Mouse (Mus musculus) c-Kit-positive CD71-negative TER-119-negative erythroid progenitor cells, embryonic 14.5 days (primary cell): Measurements from ENCODE around the gene Myt1l.

Experiments
- DNase-seq: peaks from one replicate; pipeline ENCODE4 v3.0.0-alpha.2; 2013; ENCODE audit warnings: low read depth

Gene Myt1l

DNA sequence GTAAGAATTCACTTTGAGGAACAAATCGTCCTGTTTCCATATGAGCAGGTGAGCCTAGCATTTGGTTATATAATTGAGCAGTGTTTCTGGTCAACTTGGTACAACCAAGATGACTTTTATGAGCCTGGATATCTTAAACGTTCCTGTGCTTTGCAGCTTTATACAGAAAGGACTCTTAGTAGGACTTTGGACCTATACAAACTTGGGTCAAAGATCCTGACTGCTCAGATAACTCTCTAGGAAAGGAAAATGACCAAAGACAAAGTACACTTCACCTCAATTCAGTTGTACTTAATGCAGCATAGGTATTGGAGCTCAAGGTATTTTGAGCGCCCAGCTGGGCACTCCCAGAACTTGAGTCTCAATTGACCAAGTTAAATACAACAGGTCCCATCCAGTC, 388.0 kb downstream of the Myt1l start:
- DNase-seq, result no peak

DNA sequence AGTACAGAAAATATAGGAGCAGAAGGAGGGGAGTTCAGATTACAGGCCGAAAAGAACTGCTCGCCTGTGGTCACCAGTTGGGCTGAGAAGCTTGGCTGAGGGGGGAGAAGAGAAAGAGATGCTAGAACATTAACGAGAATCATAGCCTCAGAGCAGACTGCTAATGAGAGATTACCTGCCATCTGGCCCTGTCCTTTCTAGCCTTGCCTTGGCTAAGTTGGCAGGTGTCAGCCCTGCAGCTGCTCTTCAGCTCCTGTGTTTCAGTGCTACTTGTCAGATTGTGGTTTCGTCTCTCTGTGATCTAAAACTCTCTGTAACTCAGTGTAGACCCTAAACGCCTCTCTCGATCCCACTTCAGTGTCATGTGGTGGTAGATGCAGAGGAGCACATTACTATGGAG, 388.6 kb downstream of the Myt1l start:
- no peak for DNase-seq

DNA sequence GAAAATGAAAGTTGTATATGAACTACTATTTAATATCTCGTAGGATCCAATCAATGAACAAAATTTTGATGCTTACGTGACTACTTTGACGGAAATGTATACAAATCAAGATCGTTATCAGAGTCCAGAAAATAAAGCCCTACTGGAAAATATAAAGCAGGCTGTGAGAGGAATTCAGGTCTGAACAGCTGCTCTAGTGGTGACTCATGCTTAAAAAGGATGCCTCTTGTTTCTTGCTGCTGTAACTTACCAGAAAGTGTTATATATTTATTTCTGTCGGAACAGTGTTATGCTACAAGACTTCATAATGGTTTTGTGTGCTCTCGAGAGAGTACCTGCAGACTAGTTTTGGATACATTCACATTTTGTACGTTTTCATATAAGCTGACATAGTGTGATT, 392.1 kb downstream of the Myt1l start:
- no peak for DNase-seq

DNA sequence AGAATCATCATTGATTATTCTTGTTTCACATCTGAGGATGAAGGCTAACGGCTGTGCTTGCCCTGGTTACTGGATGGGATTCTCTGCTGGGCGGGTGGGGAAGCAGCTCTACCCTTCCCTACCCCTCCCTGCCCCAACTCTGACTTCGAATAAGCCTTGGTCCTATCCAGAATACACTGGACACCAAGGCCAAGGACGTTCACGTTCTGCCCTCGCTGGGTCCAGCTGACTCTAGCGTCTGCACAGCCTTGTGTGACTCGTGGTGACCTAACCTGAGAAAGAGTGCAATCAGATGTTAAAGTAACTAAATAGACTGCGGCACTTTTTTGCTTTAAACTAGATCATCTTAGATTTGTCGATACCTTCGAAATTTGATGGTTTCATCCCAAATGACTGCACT, 393.3 kb downstream of the Myt1l start:
- DNase-seq, result no peak

DNA sequence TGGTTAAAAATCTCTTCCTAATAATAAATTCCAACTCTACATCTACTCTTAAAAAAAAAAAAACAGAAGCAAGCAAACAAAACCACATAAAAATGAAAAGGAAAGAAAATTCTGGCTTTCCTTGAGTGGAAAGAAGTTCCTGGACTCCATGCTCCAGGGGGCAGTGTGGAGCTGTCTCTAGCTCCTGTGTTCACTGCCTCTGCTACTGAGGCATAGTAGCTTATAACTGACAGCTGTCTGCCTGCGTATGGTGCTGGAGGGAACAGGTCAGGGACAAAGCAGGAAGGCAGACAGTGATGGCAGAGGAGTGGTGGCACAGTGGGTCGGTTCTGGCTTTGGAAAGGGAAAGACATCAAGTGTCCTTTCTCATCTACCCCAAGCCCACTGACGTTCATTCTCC, 398.7 kb downstream of the Myt1l start:
- DNase-seq, result peak; percentile 14

DNA sequence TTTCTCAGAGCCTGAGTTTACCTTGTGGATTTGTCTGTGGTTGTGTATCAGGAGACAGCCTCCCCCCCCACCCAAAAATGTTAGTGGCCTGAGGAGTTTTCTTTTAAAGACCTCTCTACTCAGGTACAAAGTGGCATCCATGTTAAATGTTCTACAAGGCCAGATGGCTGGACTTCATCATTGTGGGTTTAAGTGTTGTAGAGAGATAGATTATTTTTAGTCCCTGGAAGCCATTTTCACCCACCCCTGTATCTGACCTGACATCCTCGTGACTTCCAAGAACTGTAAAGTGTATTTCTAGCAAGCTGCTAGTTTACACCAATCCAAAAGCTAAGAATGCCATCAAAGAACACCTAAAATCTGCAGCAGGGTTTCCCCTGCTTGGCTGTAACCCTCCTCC, 402.4 kb downstream of the Myt1l start:
- DNase-seq, result no peak

DNA sequence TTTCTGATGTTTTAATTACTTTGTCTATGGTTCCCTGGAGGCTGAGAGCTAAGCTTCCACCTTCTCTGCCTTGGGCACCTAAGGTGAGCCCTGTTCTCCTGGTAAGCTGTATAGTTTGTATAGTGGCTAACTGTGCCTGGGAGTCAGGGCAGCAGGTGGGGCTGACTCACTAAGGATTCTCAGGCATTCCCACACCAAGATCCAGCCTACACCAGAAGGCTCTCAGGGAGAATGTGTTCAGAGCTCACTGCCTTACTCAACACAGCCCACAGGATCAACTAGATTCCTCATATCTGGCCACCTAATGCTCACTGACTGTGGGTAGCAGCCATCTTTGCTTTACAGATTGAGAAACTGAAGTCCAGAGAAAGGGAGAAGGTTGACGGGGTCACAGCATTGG, 404.8 kb downstream of the Myt1l start:
- no peak for DNase-seq

DNA sequence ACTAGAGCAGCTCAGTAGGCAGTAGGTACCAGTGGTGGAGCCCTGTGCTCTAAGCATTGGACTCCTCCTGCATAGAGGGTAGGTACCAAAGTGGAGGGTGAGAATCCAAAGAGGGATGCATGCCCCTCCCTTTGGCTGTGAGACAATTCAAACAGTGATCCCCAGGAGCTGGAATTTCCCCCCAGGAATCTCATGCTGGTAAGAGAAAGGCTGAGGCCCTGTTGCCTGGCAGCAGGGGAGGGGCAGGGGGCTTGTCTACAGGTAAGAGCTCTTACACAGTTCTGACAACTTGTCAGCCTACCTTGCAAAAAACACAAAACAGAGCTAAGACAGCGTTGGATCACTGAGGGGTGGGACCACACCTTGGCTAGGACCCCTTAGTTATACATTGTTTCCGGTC, 405.3 kb downstream of the Myt1l start:
- DNase-seq, result no peak

DNA sequence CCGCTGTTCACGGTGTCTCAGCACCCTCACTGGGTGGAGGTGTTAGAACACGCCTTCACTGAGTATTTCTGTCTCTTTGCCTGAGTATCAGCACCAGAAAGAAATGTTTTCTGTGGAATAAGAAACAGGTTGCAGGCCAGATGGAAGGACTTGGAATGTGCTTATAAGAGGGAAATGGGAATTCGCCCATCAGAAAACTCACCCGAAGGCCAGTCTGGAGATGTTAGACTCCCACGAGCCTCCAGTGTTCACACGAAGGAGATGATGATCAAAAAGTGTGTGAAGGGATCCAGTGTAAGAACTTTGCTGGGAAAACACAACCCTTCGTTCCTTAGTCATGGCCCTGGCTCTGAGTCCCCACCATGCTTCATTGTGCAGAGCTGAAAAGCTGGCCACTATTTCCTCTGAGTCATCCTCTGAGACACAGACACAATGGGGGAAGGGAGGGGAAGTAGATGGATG, 406.0 kb downstream of the Myt1l start:
- DNase-seq, result no peak

DNA sequence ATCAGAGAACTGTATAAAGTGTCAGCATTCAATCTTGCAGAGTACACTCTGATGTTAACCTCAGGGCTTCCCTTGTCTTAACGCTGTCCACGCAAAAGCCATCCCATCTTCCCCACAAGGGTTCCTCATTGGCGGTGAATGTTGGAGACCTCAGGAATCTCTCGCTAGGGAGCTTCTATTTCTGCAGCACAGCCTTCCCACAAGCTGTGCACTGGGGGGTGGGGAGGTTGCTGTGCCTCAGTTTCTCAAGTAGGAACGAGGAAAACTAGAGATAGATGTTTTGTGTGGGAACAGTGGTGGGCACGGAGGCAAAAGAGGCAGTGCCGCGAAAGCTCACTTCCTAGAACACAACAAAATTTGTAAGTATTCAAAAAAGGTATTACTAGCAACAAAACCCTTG, 409.1 kb downstream of the Myt1l start, which contains the start of gene Pxdn:
Pxdn (plus strand) TSS at position 301 of the 400 bp plus-strand sequence.
- DNase-seq, result no peak

DNA sequence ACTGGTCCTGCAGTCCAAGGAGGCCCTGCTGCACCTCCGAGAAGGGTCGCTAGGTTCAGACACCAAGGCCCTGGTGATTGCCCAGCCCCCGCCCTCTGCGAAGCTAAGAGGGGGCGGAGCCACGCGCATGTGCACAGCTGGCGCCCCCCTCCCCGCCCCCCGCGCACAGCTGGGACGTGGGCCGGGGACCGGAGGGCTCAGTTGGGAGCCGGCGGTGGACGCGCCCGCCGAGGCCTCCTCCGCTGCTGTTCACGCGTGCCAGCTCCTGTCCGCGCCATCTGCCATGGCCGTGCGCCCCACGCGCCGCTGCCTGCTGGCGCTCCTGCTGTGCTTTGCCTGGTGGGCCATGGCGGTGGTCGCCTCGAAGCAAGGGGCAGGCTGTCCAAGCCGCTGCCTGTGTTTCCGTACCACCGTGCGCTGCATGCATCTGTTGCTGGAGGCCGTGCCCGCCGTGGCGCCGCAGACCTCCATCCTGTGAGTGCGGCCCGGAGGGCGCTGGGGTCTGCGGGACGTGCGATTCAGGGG, 409.7 kb downstream of the Myt1l start:
- DNase-seq, result no peak

DNA sequence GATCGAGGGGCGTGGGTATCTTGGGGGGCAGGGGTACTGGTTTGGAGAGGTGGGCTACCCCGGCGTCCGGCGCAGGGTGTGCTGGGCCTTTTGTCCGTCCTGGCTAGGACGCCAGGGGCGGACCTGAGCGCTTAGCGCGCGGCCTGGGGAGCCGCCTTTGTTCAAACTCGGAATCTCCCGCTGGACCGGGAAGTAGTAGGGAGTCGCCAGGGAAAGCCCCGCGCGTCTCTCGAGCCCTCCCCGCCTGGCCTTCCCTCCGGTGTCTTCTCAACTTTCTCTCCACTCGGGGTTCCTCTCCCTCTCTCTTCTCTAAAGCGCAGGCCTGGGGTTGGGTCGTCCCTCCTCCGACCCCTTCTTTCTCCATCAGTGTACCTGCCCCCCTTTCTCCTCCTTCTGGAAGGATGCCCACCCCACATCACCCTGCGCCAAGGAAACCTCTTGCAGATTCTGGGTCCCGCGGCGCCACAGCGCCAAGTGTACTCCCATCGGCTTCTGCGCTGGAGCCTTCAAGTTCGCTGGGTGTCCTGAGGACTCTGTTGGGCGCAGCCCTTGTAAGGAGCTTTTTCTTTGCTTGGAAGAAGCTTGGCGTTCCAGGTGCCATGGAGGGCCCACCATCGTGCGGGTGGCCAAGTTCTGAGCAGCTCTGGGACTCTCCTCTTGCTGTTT, 410.3 kb downstream of the Myt1l start:
- no peak for DNase-seq

DNA sequence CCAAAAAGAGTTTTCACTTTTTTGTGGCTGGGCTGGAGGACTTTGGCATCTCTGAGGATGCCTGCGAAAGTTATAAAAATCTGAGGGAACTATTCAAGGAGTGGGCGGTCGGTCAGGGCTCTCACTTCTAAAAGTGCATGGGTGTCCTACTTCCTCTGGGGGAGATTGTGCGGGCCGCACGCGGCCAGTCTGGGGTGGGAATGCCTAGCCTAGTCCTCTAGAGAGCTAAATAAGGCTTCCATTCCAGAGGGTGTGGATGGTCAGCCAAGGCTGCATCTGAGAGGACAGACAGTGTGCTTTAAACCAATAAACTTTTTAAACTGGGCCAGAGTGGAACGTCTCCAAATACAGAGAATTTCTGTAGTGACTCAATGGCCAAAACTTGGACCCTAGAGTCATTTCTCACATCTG, 411.1 kb downstream of the Myt1l start:
- DNase-seq, result no peak

DNA sequence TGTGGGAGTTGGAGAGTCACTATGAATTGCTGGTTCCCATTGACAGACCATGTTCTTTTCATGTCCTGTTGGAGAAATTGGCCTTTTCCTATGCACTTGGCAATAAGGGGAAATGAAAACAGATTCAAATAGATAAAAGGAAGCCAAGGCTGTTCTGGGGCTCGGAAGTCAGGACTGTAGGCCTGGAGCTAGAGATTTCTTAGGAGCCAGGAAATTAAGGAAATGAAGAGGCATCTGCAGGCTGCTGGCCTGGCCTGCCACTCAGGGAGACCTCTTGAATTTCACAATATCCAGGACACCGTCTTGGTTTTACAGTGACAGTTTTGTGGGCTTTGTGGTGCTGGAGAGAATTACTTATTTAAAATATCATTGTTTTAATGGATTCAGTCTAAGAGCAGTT, 414.3 kb downstream of the Myt1l start:
- DNase-seq, result no peak

DNA sequence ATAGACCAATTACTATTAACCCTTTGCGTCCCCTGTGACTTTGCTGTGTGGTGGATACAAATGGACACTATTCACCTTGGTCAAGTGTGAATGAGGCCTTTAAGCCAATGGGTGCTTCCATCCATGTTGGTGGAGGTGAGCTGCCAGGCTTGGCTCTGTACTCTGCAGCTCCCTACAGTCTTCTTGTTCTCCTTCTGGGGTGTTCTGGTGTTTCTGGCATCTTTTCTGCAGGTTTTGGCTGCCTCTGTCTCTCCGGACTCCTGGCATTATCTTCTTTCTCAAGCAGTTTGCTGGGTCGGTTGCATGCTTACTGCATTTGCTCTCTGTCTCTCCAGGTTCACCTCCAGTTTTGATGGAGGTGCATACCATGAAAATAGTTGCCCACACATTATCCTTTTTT, 416.5 kb downstream of the Myt1l start:
- no peak for DNase-seq

DNA sequence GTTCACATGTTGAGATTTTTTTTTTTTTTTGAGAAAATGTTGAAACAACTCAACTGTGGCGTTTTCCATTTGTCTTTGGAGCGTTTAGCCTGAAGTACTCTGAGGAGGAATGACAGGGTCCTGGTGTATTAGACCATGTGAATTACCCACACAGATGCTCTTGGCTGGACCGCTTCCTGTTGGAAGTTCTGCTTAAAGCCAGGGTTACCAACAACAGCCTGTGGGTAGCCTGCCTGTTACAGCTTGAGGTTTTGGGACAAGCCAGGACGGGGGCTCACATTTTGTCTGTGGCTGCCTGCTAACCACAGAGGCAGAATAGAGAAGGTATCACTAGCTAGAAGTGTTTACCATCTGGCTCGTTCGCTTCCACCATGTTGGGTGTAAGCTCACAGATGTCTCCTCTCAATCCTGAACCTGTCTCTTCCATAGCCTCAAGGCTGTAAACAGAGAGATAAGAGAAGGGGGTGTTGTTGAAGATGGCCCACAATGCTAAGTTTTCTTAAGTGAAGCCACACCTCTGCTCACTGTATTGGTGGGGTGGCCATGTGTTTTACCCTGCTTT, 417.1 kb downstream of the Myt1l start:
- no peak for DNase-seq

DNA sequence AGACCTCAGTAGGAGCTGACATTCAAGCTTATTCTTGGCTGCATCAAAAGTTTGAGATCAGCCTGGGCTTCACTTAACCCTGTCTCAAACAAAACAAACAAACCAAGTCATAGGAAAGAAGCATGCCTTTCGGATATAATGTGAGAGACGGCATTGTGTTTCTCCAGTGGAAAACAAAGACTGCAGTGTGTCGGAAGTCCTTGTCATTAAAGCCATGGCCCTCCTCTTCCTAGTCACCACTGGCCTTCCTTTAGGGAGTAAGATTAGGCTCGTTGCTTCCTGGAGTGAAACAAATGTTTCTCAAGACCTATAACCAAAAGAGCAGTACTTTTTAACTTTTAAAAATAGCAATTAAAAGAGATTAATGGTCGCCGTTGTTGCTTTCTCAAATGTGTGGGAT, 422.9 kb downstream of the Myt1l start:
- DNase-seq, result no peak

DNA sequence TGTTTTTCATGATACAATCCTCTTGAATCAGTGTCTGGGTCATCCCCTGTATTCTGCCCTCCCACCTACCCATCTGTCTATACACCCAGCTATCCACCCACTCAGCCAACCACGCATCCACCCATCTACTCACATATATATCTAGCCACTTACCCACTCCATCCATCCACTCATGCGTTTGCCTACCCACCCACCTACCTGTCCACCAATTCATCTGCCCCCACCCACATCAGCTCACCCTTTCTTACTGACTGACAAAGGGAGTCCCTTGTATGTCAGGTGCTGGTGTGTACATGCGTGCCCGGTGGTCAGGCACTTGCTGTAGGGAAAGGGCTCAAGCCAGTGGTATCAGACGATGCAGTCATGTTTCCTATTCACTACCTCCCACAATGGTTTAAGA, 423.3 kb downstream of the Myt1l start:
- DNase-seq, result no peak

DNA sequence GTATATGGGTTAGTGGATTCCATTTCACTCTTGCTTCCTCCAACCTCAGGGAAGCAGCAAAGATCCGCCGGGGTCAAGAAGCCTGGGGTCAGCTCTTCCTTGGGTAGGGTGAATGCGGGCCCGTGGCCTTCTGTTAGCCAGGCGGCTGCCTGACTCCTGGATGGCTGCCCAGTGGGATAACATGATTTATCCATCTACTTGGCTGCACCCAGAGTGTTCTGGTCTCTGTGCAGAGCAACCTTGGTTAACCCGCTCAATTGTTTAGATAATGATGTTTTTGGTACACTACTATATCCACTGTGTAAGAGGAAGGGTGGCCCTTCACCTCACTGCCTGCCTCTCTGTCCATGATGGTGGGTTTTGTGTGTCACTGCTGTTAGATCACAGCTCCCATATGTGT, 423.9 kb downstream of the Myt1l start:
- no peak for DNase-seq

DNA sequence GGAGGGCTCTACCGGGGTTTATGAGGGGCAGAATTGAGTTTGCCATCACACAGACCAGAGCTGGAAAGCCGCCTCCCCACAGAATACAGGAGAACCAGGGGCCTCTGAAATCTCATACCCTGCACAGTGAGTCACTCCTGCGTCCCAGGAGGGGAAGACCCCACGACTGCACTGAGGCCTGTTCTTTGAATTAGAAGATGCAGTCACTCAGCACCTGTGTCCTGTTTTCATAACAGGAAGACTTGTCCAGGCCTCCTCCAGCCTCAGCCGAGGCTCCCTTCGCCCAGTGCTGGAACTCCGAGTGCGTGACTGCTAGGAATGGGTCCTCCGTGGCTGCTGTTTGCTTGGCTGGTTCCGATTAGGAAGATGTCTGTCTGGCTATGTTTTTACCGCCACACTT, 425.8 kb downstream of the Myt1l start:
- no peak for DNase-seq

DNA sequence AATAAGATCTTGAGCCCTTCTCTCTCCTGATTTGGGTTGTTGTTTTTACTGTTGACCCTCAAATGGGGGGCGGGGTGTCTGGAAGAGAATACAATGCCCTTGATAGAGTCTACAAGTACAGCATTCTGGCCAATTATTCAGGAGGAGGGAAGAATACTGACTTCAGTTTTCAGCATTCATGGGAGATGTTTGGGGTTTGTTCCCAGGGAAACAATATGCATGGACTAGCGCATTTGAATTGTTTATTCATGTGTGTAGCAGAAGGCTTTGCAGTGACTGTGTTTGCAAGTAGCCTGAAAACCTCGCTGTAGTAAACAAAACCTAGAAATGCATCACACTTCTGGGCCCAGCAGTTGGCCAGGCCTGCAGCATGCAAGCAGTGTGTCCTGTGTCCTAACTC, 426.3 kb downstream of the Myt1l start:
- DNase-seq, result no peak

DNA sequence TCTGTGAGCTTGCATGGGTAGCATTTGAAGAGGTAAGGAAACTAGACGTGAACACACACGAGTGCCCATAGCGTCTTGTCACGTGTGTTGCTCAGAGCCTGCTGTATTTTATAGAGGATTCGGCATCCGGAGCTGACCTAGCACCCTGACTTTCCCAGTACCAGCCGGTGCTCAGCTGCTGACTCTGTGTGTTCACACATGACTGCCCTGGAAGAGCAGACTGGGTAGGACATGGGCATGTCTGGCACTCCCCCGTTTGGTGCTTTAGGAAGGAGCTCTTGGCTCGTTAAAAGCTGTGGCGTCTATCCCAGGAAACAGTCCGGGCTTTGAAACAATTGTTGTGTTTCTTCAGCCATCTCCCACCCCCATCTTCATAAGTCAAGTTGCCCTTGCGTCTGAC, 428.8 kb downstream of the Myt1l start:
- no peak for DNase-seq

DNA sequence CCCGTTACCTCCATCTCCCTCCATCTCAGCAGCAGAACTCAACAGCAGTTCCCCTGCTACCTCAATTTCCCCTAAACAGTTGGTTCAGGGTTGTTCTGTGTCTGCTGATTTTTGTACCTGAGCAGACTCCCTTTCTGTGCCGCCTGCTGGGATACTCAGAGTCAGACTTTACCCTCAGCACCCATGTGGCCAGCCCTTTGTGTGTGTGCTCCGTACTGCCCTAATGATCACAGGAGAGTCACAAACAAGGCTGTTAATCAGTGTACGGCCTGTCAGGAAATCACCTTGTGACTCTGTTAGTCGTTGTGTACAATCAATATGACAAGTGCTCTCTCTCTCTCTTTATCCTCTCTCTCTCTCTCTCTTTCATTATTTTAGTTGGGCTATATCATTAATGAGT, 430.5 kb downstream of the Myt1l start:
- DNase-seq, result no peak

DNA sequence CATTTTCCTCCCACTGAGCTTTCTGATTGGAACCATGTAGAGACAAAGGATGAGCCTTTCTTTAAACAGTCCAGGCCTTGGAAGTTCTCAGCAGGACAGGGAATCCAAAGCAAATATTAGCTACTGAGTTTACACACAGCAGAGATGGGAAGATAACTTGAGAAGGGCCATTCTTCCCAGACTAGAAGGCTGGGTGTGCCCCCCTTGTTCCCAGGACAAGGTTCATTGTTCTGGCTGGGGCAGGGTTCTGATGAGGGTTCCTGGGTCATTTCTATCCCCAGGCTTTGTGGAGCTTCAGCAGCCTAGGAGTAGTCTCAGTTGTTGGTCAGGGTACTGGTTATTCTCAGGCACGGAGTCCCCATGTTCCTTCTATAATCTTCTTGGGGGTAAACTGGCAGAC, 432.9 kb downstream of the Myt1l start:
- DNase-seq, result no peak
